Mouse (Mus musculus): ENCODE measurements around the gene Etv5. TPM values are rescaled to one million over a fixed set of nuclear protein-coding genes. Genes with fewer than 3 reads are reported as not detected.
A peak's percentile ranks its signal among the peaks of the same experiment; 100 is the strongest.

The Etv5 gene
- 10 to 100 TPM; 17.8 to 18.2 TPM for total RNA-seq (2021)
- long read RNA-seq, experiment 1, transcript Etv5-201 (13 exons, 3,975 nt): major isoform, 9 of 12 reads
- long read RNA-seq, experiment 1, partial matches to known transcripts: 2 of 12 reads
- long read RNA-seq, experiment 1, other reads (novel, unspliced or antisense): 1 of 12 reads
- long read RNA-seq, experiment 2, transcript Etv5-201 (13 exons, 3,975 nt): major isoform, 10 of 15 reads
- long read RNA-seq, experiment 2, partial matches to known transcripts: 2 of 15 reads
- long read RNA-seq, experiment 2, other reads (novel, unspliced or antisense): 3 of 15 reads

DNA sequence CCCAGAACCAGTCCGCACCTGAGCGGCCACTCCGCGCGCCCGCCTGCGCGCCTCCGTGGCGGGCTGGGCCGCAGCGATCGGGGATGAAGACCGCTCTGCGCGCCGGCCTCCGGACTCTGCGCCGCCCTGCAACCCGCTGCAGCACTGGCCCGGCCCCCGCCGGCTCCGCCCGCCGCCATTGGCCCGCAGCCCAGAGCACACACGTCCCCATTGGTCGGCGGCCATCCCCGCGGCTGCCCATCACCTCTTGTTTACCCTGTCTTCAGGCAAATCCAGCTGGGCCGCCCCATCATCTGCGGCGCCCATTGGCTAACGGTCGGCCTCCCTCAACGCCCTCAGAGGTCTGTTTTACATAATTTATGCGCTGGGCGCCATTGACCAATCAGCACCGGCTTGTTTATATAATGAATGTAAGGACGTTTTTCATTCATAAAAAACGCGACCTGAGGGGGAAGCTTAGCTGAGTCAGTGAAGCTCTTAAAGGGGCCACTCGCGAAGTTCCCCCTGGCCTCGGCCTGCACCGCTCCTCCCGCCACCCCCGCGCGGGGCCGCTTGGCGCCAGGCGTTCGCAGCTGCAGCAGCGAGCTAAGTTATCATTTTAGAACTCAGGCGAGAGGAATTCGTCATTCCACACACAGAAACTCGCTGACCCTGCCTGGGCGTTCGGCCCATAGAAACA lies at the start of gene Etv5:
Etv5 (minus strand) TSS at position 221 of the 679 bp plus-strand sequence.
- peak; percentile 99 for DNase-seq
- intact Hi-C loops (cut with DNase I; ENCODE audit: low total_unique reads): loop anchor here (5.0 kb wide), 1 partner anchor 108 kb away; no protein-coding TSS in a partner anchor

DNA sequence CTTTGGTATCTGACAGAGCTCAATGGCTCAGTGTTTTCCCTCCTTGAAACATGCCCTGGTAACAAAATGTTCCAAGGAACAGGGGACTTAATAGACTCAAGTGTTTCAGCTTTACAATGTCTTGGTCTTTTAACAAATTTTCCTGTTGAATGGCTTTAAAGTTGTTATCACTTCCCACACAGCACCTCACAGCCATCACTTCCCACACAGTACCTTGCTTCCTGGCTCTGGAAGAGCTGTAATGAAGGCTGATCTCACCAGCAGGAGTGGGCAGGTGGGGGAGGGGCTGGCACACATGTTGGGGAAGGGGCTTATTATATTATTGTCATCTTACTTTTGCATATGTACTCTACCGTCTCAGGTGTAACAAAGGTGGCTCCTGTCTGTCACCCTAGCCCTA lies 44.4 kb upstream of the Etv5 start:
- intact Hi-C loops (cut with DNase I; ENCODE audit: low total_unique reads): no loop called here
- DNase-seq: no peak

DNA sequence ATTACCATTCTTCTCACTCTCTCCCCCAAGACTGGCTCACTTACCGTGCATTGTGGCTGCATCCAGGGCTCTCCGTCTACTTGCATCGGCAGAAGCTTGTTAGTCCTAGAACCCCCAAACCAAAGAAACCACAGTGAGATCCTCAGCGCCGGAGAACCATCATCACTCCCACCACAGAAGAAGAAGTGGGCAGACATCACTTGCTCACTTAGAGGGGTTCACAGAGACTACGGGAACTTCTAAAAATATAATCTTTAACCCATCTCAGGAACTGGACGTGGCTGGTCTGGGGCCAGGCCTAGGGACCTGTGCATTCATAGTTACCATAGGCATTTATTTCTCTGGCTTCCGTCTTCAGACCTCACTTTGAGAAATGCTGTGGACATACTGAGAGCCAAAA lies 39.8 kb upstream of the Etv5 start:
- no peak for DNase-seq

GRCm38 (mm10) chr16:22471728-22472127 lies 32.2 kb upstream of the Etv5 start:
- intact Hi-C loops (cut with DNase I; ENCODE audit: low total_unique reads): no loop called here
- no peak for DNase-seq

More for the DNA sequence above, 39.8 kb upstream of the Etv5 start:
- intact Hi-C loops (cut with DNase I; ENCODE audit: low total_unique reads): no loop called here

DNA sequence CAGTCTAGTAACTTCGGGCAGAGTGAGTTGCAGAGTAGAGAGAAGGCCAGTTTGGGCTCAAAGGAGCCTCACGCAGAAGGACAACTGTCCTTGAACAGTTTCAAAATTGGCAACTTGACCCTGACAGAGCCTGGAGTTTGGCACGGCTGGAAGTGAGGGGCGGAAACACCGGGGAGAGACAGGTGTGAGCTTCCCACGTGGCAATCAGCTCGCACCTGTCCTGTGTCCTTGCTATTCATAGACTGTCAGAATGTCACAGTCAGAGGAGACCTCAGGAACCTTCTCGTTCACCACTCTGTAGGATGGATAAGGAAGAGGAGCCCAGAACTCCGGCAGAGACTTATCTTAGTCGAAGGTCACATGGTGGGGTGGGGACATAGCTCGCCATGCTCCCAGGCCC lies 29.9 kb upstream of the Etv5 start:
- DNase-seq: no peak
- intact Hi-C loops (cut with DNase I; ENCODE audit: low total_unique reads): no loop called here

- intact Hi-C loops (cut with DNase I; ENCODE audit: low total_unique reads): no loop called here
- no peak for DNase-seq
Observed at GRCm38 (mm10) chr16:22467111-22467510, 27.6 kb upstream of the Etv5 start.

- DNase-seq: no peak
Observed at GRCm38 (mm10) chr16:22466381-22466780, 26.9 kb upstream of the Etv5 start.

GRCm38 (mm10) chr16:22462220-22462619 lies 22.7 kb upstream of the Etv5 start:
- no peak for DNase-seq
- intact Hi-C loops (cut with DNase I; ENCODE audit: low total_unique reads): no loop called here

More at GRCm38 (mm10) chr16:22466381-22466780, 26.9 kb upstream of the Etv5 start:
- intact Hi-C loops (cut with DNase I; ENCODE audit: low total_unique reads): no loop called here

DNA sequence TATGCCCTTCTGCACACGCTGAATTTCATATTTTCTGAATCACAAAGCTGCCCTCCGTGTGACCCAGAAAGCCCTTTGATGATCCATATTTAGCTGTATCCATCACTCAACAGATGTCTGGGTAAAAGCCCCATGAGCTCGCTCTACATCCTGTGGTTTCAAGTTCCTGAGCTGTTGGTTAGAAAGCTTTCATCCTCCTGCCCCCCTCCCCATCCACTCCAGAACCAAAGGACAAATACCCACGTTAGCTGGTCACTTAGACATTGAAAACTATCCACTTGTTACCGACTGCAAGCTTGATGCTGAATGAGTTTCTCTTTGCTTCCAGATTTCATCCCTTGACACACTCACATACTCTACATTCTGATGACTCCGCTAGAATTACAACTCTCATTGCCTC lies 22.2 kb upstream of the Etv5 start:
- DNase-seq: no peak
- intact Hi-C loops (cut with DNase I; ENCODE audit: low total_unique reads): no loop called here

DNA sequence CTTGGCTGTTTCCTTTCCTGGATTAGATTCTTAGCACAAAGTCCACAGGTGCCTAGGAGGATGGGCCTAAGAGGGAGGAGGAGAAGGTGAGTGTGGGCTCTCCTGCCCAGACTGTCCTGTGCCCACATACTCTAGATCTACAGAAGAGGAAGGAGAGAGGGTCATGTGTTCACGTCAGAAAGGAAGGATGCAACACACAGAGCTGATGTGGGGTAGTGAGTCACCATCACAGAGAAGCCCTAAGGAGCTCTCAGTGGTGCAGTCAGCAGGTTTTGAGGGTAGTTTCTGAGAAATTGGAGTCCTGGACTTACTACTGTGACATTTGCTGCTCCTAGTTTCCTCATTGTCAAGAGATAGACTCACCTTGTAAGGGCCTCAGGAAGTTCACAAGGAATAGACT lies 21.4 kb upstream of the Etv5 start:
- intact Hi-C loops (cut with DNase I; ENCODE audit: low total_unique reads): no loop called here

GRCm38 (mm10) chr16:22452082-22452481 lies 12.6 kb upstream of the Etv5 start:
- intact Hi-C loops (cut with DNase I; ENCODE audit: low total_unique reads): no loop called here
- DNase-seq: no peak

More for the DNA sequence above, 21.4 kb upstream of the Etv5 start:
- DNase-seq: no peak

GRCm38 (mm10) chr16:22448093-22448492 lies 8.6 kb upstream of the Etv5 start:
- no peak for DNase-seq
- intact Hi-C loops (cut with DNase I; ENCODE audit: low total_unique reads): no loop called here

- no peak for DNase-seq
- intact Hi-C loops (cut with DNase I; ENCODE audit: low total_unique reads): loop anchor here (5.0 kb wide), 1 partner anchor 103 kb away; no protein-coding TSS in a partner anchor
Observed at GRCm38 (mm10) chr16:22444786-22445185, 5.3 kb upstream of the Etv5 start.

DNA sequence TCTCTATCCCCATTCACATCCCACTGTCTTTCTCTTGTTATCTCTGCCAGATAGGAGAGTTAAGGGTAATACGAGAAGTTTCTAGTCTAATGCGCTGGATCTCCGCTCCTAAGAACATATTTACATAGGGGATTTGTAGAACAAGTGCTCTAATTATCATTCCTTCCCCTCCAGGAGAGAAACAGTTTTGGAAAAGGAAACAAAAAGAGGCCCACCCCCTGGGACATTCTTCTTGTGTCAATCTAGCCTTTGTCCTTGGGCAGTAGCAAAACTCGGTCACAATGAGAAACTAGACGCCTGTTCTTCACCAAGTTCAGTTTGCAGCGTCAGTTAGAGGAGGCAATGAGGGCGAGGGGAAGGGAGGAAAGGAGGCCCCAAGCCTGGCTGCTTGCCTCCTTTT lies 2.7 kb upstream of the Etv5 start:
- intact Hi-C loops (cut with DNase I; ENCODE audit: low total_unique reads): loop anchor here (5.0 kb wide), 1 partner anchor 105 kb away; no protein-coding TSS in a partner anchor
- no peak for DNase-seq

DNA sequence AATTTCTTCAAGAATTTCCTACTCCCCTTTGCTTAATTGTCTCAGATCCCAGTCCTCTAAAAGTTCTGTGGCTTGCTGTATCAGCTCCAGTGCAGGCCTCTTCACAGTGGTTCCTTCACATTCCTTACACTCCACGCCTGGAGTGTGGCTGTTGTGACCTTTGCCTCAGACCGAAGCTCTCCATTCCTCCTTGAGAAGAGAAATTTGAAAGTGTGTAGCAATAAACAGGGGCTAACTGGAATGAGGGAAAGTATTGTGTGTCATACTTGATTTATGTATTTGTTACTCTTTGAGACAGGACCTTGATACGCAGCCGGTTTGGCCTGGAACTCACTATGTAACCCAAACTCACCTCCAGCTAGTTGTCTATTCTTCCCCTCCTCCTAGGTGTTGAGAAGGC lies 1.8 kb upstream of the Etv5 start:
- intact Hi-C loops (cut with DNase I; ENCODE audit: low total_unique reads): loop anchor here (5.0 kb wide), 1 partner anchor 106 kb away; no protein-coding TSS in a partner anchor
- DNase-seq: no peak

GRCm38 (mm10) chr16:22440269-22440668 lies 750 bp upstream of the Etv5 start:
- intact Hi-C loops (cut with DNase I; ENCODE audit: low total_unique reads): loop anchor here (5.0 kb wide), 1 partner anchor 107 kb away; no protein-coding TSS in a partner anchor
- peak; percentile 50 for DNase-seq

GRCm38 (mm10) chr16:22438441-22439373 lies 812 bp downstream of the Etv5 start:
- peak; percentile 76 for DNase-seq
- intact Hi-C loops (cut with DNase I; ENCODE audit: low total_unique reads): no loop called here

DNA sequence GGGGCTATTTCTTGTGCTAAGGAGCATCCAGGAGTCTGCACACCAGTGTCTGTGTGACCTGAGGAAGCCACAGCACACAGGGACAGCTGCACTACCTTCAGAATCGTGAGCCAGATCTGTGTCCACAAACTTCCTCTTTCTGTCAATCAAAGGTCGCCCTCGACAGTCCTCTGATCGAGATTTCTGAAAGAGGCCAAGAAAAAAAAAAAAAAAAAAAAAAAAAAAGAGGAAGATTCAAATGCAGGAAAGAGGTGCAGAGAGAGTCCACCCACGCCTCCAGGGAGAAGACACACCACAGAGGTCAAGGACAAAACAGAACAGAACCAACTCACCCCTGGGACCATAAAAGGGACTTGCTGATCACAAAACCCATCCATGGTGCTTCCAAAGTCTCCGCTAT lies 3.4 kb downstream of the Etv5 start:
- intact Hi-C loops (cut with DNase I; ENCODE audit: low total_unique reads): no loop called here
- no peak for DNase-seq

DNA sequence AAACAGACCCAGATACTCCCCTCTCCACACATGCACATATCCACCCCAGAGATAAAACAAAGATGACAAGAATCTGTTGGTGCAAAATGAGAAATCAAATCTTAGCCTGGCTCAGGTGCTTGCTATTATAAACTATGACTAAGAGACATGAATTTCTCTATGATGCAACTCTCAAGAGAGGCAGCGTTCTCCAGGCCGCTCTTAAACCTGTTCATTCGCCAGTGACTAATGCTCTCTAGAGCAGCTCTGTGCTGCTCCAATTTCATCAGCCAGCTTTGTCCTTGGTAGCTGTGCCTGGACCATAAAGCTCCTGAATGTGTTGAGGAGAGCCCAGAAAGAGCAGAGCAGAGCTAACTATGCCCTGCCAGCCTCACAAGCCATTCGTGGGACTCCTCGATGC lies 5.0 kb downstream of the Etv5 start:
- no peak for DNase-seq
- intact Hi-C loops (cut with DNase I; ENCODE audit: low total_unique reads): no loop called here

GRCm38 (mm10) chr16:22433944-22434343 lies 5.6 kb downstream of the Etv5 start:
- no peak for DNase-seq
- intact Hi-C loops (cut with DNase I; ENCODE audit: low total_unique reads): no loop called here
